Mouse (Mus musculus): Measurements from ENCODE around the gene Rnase13. TPM values are rescaled to one million over a fixed set of nuclear protein-coding genes. Genes with fewer than 3 reads are reported as not detected.
"Not testable (repeated sequence)": the region's sequence is repeated elsewhere in the genome, so short reads cannot be mapped to it uniquely, and the experiment has no call there.

Rnase13 gene
- polyA plus RNA-seq, 1 experiment from 2014 or later: not detected

GRCm38 (mm10) chr14:51932092-51933020, 9.8 kb upstream of the Rnase13 start:
- H3K4me1 ChIP-seq (replicated peaks; ENCODE audit: control insufficient read depth, insufficient read depth, low read length): 0 out of 2 replicates have a peak, but pooled peaks cover 3% of the 10 kb centered on the region
- H3K4me2 ChIP-seq: no peak overlapping the region
- H3K9ac ChIP-seq (ENCODE audit: low read depth, low read length): no peak overlapping the region
- no peak for ATAC-seq (replicated peaks; ENCODE audit: low FRiP score)
- no peak overlapping the region for H3K27ac ChIP-seq (ENCODE audit: low read depth, low read length)
- no peaks in the 10 kb centered on the region for H3K9me3 ChIP-seq (ENCODE audit: control insufficient read depth, low read length)
- WGBS: 54% methylated on average over 10 of the region's 10 CpGs
- H3K27me3 ChIP-seq (replicated peaks; ENCODE audit: control insufficient read depth, insufficient read depth, low read length): no peaks in the 10 kb centered on the region
- no peak overlapping the region for H3K4me3 ChIP-seq (ENCODE audit: low read depth, low read length)
- no peaks in the 10 kb centered on the region for H3K36me3 ChIP-seq (ENCODE audit: control insufficient read depth, insufficient read depth, low read length)
- no peak for DNase-seq (ENCODE audit: low spot score)

- ATAC-seq (replicated peaks; ENCODE audit: low FRiP score): 0 out of 2 replicates have a peak, but pooled peaks have one; percentile 10
- DNase-seq (ENCODE audit: low spot score): no peak
- 35% methylated on average over 5 of the region's 5 CpGs for WGBS
Observed at GRCm38 (mm10) chr14:51930824-51931223, 8.3 kb upstream of the Rnase13 start.

DNA sequence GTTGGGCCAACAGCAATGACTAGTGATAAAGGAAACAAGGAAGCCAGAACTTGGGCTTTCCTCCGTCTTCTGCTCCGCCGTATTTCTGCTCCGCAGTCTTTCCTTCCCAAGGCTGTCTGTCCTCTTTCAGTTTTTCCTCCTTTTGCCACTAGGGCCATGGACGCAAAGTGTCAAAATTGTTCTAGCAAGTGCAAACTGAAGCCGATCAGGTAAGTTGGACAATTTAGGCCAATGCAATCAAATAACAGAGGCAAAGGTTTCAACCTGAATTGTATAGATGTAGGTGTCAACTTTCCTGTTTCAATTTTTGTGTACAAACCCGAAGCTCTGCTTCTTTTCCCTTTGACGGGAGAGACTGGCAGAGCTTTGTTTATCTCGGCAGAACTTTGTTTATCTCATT, 7.4 kb upstream of the Rnase13 start:
- no peak for DNase-seq (ENCODE audit: low spot score)

More at GRCm38 (mm10) chr14:51930824-51931223, 8.3 kb upstream of the Rnase13 start:
- no peaks in the 10 kb centered on the region for H3K36me3 ChIP-seq (ENCODE audit: control insufficient read depth, insufficient read depth, low read length)
- H3K27ac ChIP-seq (ENCODE audit: low read depth, low read length): no peak overlapping the region
- H3K4me3 ChIP-seq (ENCODE audit: low read depth, low read length): no peak overlapping the region
- H3K27me3 ChIP-seq (replicated peaks; ENCODE audit: control insufficient read depth, insufficient read depth, low read length): no peaks in the 10 kb centered on the region
- no peaks in the 10 kb centered on the region for H3K9me3 ChIP-seq (ENCODE audit: control insufficient read depth, low read length)
- no peak overlapping the region for H3K9ac ChIP-seq (ENCODE audit: low read depth, low read length)
- H3K4me1 ChIP-seq (replicated peaks; ENCODE audit: control insufficient read depth, insufficient read depth, low read length): 0 out of 2 replicates have a peak, but pooled peaks cover 3% of the 10 kb centered on the region
- H3K4me2 ChIP-seq: no peak overlapping the region

GRCm38 (mm10) chr14:51929309-51929943, 6.9 kb upstream of the Rnase13 start:
- ATAC-seq (replicated peaks; ENCODE audit: low FRiP score) (no peak), DNase-seq (ENCODE audit: low spot score) (no peak)
- Histone ChIP-seq H3K4me2 (no peak overlapping the region), H3K27ac (ENCODE audit: low read depth, low read length) (no peak overlapping the region), H3K9ac (ENCODE audit: low read depth, low read length) (no peak overlapping the region), H3K27me3 (replicated peaks; ENCODE audit: control insufficient read depth, insufficient read depth, low read length) (no peaks in the 10 kb centered on the region), H3K4me3 (ENCODE audit: low read depth, low read length) (no peak overlapping the region), H3K9me3 (ENCODE audit: control insufficient read depth, low read length) (no peaks in the 10 kb centered on the region), H3K4me1 (replicated peaks; ENCODE audit: control insufficient read depth, insufficient read depth, low read length) (0 out of 2 replicates have a peak, but pooled peaks cover 3% of the 10 kb centered on the region), H3K36me3 (ENCODE audit: control insufficient read depth, insufficient read depth, low read length) (no peaks in the 10 kb centered on the region)
- WGBS: 76% methylated on average over 8 of the region's 8 CpGs

More for the DNA sequence above, 7.4 kb upstream of the Rnase13 start:
- no peaks in the 10 kb centered on the region for H3K27me3 ChIP-seq (replicated peaks; ENCODE audit: control insufficient read depth, insufficient read depth, low read length)
- no peak overlapping the region for H3K4me2 ChIP-seq
- H3K4me1 ChIP-seq (replicated peaks; ENCODE audit: control insufficient read depth, insufficient read depth, low read length): 0 out of 2 replicates have a peak, but pooled peaks cover 3% of the 10 kb centered on the region
- no peaks in the 10 kb centered on the region for H3K9me3 ChIP-seq (ENCODE audit: control insufficient read depth, low read length)
- WGBS: 62% methylated on average over 9 of the region's 9 CpGs
- H3K4me3 ChIP-seq (ENCODE audit: low read depth, low read length): no peak overlapping the region
- no peaks in the 10 kb centered on the region for H3K36me3 ChIP-seq (ENCODE audit: control insufficient read depth, insufficient read depth, low read length)
- H3K27ac ChIP-seq (ENCODE audit: low read depth, low read length): no peak overlapping the region
- ATAC-seq (replicated peaks; ENCODE audit: low FRiP score): no peak
- no peak overlapping the region for H3K9ac ChIP-seq (ENCODE audit: low read depth, low read length)

DNA sequence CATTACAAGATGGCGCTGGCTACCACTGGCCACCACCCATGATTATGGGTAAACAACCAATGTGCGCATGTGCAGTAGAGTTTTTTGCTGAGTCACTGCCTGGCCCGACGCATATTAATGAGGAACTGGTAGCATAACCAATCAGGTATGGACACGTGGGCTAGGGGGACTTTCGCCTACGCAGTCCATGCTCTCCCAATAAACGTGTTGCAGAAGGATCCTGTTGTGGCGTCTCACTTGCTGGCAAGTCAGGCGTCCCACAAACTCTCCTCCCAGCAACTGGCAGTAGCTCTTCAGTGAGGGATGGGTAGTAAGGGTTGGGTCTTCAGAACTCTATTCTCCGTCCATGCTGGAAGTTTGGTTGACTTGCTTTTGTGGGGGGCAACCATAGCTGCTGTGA, 4.4 kb upstream of the Rnase13 start:
- whole genome bisulfite sequencing: 92% methylated on average over 11 of the region's 11 CpGs
- H3K9ac ChIP-seq (ENCODE audit: low read depth, low read length); H3K9me3 ChIP-seq (ENCODE audit: control insufficient read depth, low read length); H3K27ac ChIP-seq (ENCODE audit: low read depth, low read length); ATAC-seq (replicated peaks; ENCODE audit: low FRiP score); DNase-seq (ENCODE audit: low spot score); H3K27me3 ChIP-seq (replicated peaks; ENCODE audit: control insufficient read depth, insufficient read depth, low read length); H3K4me3 ChIP-seq (ENCODE audit: low read depth, low read length); H3K4me1 ChIP-seq (replicated peaks; ENCODE audit: control insufficient read depth, insufficient read depth, low read length); H3K4me2 ChIP-seq; H3K36me3 ChIP-seq (ENCODE audit: control insufficient read depth, insufficient read depth, low read length): not testable (repeated sequence)

- Histone ChIP-seq H3K36me3 (ENCODE audit: control insufficient read depth, insufficient read depth, low read length) (no peaks in the 10 kb centered on the region), H3K27ac (ENCODE audit: low read depth, low read length) (no peak overlapping the region), H3K9ac (ENCODE audit: low read depth, low read length) (no peak overlapping the region), H3K4me3 (ENCODE audit: low read depth, low read length) (no peak overlapping the region), H3K9me3 (ENCODE audit: control insufficient read depth, low read length) (no peaks in the 10 kb centered on the region), H3K4me1 (replicated peaks; ENCODE audit: control insufficient read depth, insufficient read depth, low read length) (no peaks in the 10 kb centered on the region), H3K4me2 (no peak overlapping the region), H3K27me3 (replicated peaks; ENCODE audit: control insufficient read depth, insufficient read depth, low read length) (no peaks in the 10 kb centered on the region; the same call in 1 of the 2 replicates)
- 77% methylated on average over 4 of the region's 4 CpGs for WGBS
- ATAC-seq (replicated peaks; ENCODE audit: low FRiP score): no peak
- DNase-seq (ENCODE audit: low spot score): no peak
Observed at GRCm38 (mm10) chr14:51923492-51923891, 919 bp upstream of the Rnase13 start.

- Histone ChIP-seq H3K4me2 (no peak overlapping the region), H3K27me3 (replicated peaks; ENCODE audit: control insufficient read depth, insufficient read depth, low read length) (no peaks in the 10 kb centered on the region; the same call in 1 of the 2 replicates), H3K9me3 (ENCODE audit: control insufficient read depth, low read length) (no peaks in the 10 kb centered on the region), H3K4me1 (replicated peaks; ENCODE audit: control insufficient read depth, insufficient read depth, low read length) (no peaks in the 10 kb centered on the region), H3K36me3 (ENCODE audit: control insufficient read depth, insufficient read depth, low read length) (no peaks in the 10 kb centered on the region), H3K27ac (ENCODE audit: low read depth, low read length) (no peak overlapping the region), H3K4me3 (ENCODE audit: low read depth, low read length) (no peak overlapping the region), H3K9ac (ENCODE audit: low read depth, low read length) (no peak overlapping the region)
- ATAC-seq (replicated peaks; ENCODE audit: low FRiP score) (no peak), DNase-seq (ENCODE audit: low spot score) (no peak)
- 81% methylated on average over 2 of the region's 2 CpGs for WGBS
Observed at GRCm38 (mm10) chr14:51922910-51923309, 337 bp upstream of the Rnase13 start.

- no peak for ATAC-seq (replicated peaks; ENCODE audit: low FRiP score)
- Histone ChIP-seq H3K36me3 (ENCODE audit: control insufficient read depth, insufficient read depth, low read length) (no peaks in the 10 kb centered on the region), H3K4me2 (no peak overlapping the region), H3K4me3 (ENCODE audit: low read depth, low read length) (no peak overlapping the region), H3K9me3 (ENCODE audit: control insufficient read depth, low read length) (no peaks in the 10 kb centered on the region), H3K4me1 (replicated peaks; ENCODE audit: control insufficient read depth, insufficient read depth, low read length) (no peaks in the 10 kb centered on the region), H3K9ac (ENCODE audit: low read depth, low read length) (no peak overlapping the region), H3K27me3 (replicated peaks; ENCODE audit: control insufficient read depth, insufficient read depth, low read length) (no peaks in the 10 kb centered on the region; the same call in 1 of the 2 replicates), H3K27ac (ENCODE audit: low read depth, low read length) (no peak overlapping the region)
- DNase-seq (ENCODE audit: low spot score): no peak
- WGBS: 78% methylated on average over 16 of the region's 16 CpGs
Observed at GRCm38 (mm10) chr14:51921759-51922570, 608 bp downstream of the Rnase13 start.
